Mouse (Mus musculus) CH12.LX (cell line): Measurements from ENCODE around the gene Ptpn6. TPM values are rescaled to one million over a fixed set of nuclear protein-coding genes. Genes with fewer than 3 reads are reported as not detected.

Experiments
- DNase-seq: peaks from one replicate; pipeline ENCODE4 v3.0.0-alpha.2; 2013; ENCODE audit errors: extremely low read depth
- H3K27ac ChIP-seq: 2 replicates; pipeline ENCODE4 v1.5.1; 2012; ENCODE audit warnings: low read depth, mild to moderate bottlenecking, control low read depth, moderate library complexity; ENCODE audit not compliant: insufficient read depth
- H3K27me3 ChIP-seq: replicated peaks from 2 replicates; pipeline ENCODE3; 2012; ENCODE audit warnings: inconsistent platforms
- H3K36me3 ChIP-seq, 2 experiments: replicated peaks in 1 of 2; 2 replicates each; pipeline versions ENCODE3 to v1.6.1; 2012; ENCODE audit warnings: inconsistent platforms in 1 of 2, low read length in 1 of 2, mild to moderate bottlenecking in 1 of 2, mixed read lengths in 1 of 2, moderate library complexity in 1 of 2; ENCODE audit not compliant: control insufficient read depth in 1 of 2, insufficient read depth in 1 of 2
- H3K4me1 ChIP-seq, 2 experiments: 2 replicates each; pipeline ENCODE4 v1.6.1; 2012; ENCODE audit warnings: inconsistent platforms in 1 of 2, moderate library complexity in 1 of 2; ENCODE audit not compliant: insufficient read depth in 2 of 2, control insufficient read depth in 1 of 2
- H3K4me2 ChIP-seq: 2 replicates; pipeline ENCODE4 v1.6.1; 2012; ENCODE audit warnings: low read depth, mild to moderate bottlenecking, control low read depth; ENCODE audit not compliant: poor library complexity, insufficient read depth, severe bottlenecking
- H3K4me3 ChIP-seq, 3 experiments: fragments of 150-350 bp in 1 of 3; sonication (generic) in 1 of 3; replicated peaks in 1 of 3; 2 replicates each; pipeline versions ENCODE3 to v1.5.1; 2011 to 2012; ENCODE audit warnings: low read depth in 2 of 3, low read length in 2 of 3, mild to moderate bottlenecking in 2 of 3, moderate library complexity in 2 of 3, control low read depth in 1 of 3, improper control_type of control experiment in 1 of 3, inconsistent platforms in 1 of 3, mixed read lengths in 1 of 3; ENCODE audit not compliant: poor library complexity in 1 of 3
- H3K79me2 ChIP-seq: replicated peaks from 2 replicates; pipeline ENCODE4 v1.6.1; 2012; ENCODE audit warnings: mild to moderate bottlenecking, moderate library complexity; ENCODE audit not compliant: control insufficient read depth, poor library complexity, insufficient read depth, severe bottlenecking; ENCODE audit errors: extremely low read depth
- H3K9ac ChIP-seq: 2 replicates; pipeline ENCODE4 v1.6.1; 2012; ENCODE audit warnings: low read depth, mild to moderate bottlenecking, control low read depth, moderate library complexity; ENCODE audit not compliant: insufficient read depth
- H3K9me3 ChIP-seq: replicated peaks from 2 replicates; pipeline ENCODE3; 2012; ENCODE audit warnings: low read length, inconsistent platforms, mixed read lengths
- BHLHE40 ChIP-seq: IDR thresholded peaks from 2 replicates; pipeline ENCODE4 v1.6.1; 2011; ENCODE audit warnings: mild to moderate bottlenecking, low read depth, low read length, improper control_type of control experiment
- CHD1 ChIP-seq: IDR thresholded peaks from 2 replicates; pipeline ENCODE4 v1.6.1; 2012; ENCODE audit warnings: low read depth, low read length, improper control_type of control experiment, inconsistent platforms
- E2F4 ChIP-seq: IDR thresholded peaks from 2 replicates; pipeline ENCODE4 v1.6.1; 2011; ENCODE audit warnings: low read depth, low read length, improper control_type of control experiment; ENCODE audit not compliant: insufficient replicate concordance
- EP300 ChIP-seq: IDR thresholded peaks from 2 replicates; pipeline ENCODE4 v1.6.1; 2011; ENCODE audit warnings: low read length, improper control_type of control experiment
- ETS1 ChIP-seq: conservative IDR thresholded peaks from 2 replicates; pipeline ENCODE4 v1.6.1; 2012; ENCODE audit warnings: low read depth, mild to moderate bottlenecking, inconsistent platforms, low read length, improper control_type of control experiment, moderate library complexity
- GABPA ChIP-seq: IDR thresholded peaks from 2 replicates; pipeline ENCODE4 v1.6.1; 2012; ENCODE audit warnings: low read depth, low read length, improper control_type of control experiment, inconsistent platforms; ENCODE audit not compliant: insufficient replicate concordance
- JUN ChIP-seq: IDR thresholded peaks from 2 replicates; pipeline ENCODE4 v1.6.1; 2011; ENCODE audit warnings: low read depth, mild to moderate bottlenecking, low read length, improper control_type of control experiment, moderate library complexity; ENCODE audit not compliant: insufficient read depth
- JUND ChIP-seq: conservative IDR thresholded peaks from 2 replicates; pipeline ENCODE4 v1.6.1; 2011; ENCODE audit warnings: low read depth, low read length, improper control_type of control experiment
- MAX ChIP-seq: IDR thresholded peaks from 2 replicates; pipeline ENCODE4 v1.6.1; 2011; ENCODE audit warnings: low read length, improper control_type of control experiment
- NELFE ChIP-seq: IDR thresholded peaks from 2 replicates; pipeline ENCODE4 v1.6.1; 2011; ENCODE audit warnings: low read depth, low read length, improper control_type of control experiment
- NRF1 ChIP-seq: IDR thresholded peaks from 2 replicates; pipeline ENCODE4 v1.6.1; 2014; ENCODE audit warnings: low read depth, mild to moderate bottlenecking, inconsistent platforms, low read length, improper control_type of control experiment, moderate library complexity
- PAX5 ChIP-seq: IDR thresholded peaks from 2 replicates; pipeline ENCODE4 v1.6.1; 2012; ENCODE audit warnings: low read length, inconsistent platforms, mixed read lengths
- TCF12 ChIP-seq: IDR thresholded peaks from 2 replicates; pipeline ENCODE4 v1.6.1; 2014; ENCODE audit warnings: low read depth, mild to moderate bottlenecking, inconsistent platforms, low read length, improper control_type of control experiment
- UBTF ChIP-seq: IDR thresholded peaks from 2 replicates; pipeline ENCODE4 v1.6.1; 2012; ENCODE audit warnings: low read depth, mild to moderate bottlenecking, inconsistent platforms, low read length, improper control_type of control experiment, moderate library complexity
- ZC3H11A ChIP-seq: IDR thresholded peaks from 2 replicates; pipeline ENCODE4 v1.6.1; 2012; ENCODE audit warnings: low read depth, mild to moderate bottlenecking, inconsistent platforms, low read length, improper control_type of control experiment
- ZKSCAN1 ChIP-seq: IDR thresholded peaks from 2 replicates; pipeline ENCODE4 v1.6.1; 2012; ENCODE audit warnings: low read depth, inconsistent platforms, low read length, improper control_type of control experiment, borderline replicate concordance
- dilution Hi-C: fragments of 300-500 bp; cut with MboI; formaldehyde crosslinking; loops from 2 replicates; pipeline ENCODE4 v1.14.3; 2020; ENCODE audit warnings: low sequenced_read_pairs; ENCODE audit not compliant: extremely low pct_unique_long_range_greater_than_20kb, extremely low pct_ligation_motif_present
- in situ Hi-C: fragments of 300-500 bp; cut with MboI; formaldehyde crosslinking; loops from 3 replicates; pipeline ENCODE4 v1.14.3; 2019; ENCODE audit warnings: low sequenced_read_pairs, low pct_ligation_motif_present, low pct_unique_long_range_greater_than_20kb, mixed read lengths
- polyA plus RNA-seq: library from polyadenylated mRNA; unstranded; fragments of >175 nt; gene quantifications from 2 replicates; pipeline ENCODE4 v1.2.1, GENCODE M21; 2012; ENCODE audit warnings: low read depth; ENCODE audit not compliant: insufficient read length
- total RNA-seq, 2 experiments: library from RNA; depleted of rRNA; stranded (reverse); fragments of 300-350 nt in 1 of 2; fragments of >200 nt in 1 of 2; gene quantifications; 2 replicates each; pipeline ENCODE4 v1.2.3; 2012 to 2014

Gene Ptpn6
- total and polyA plus RNA-seq, 3 experiments: 247 to 585 (median 300) TPM

- Histone ChIP-seq H3K36me3 (peaks cover 45 to 88% of the 10 kb centered on the region in 2 experiments), H3K4me1 (peaks cover 36 to 80% of the 10 kb centered on the region in 2 experiments), H3K9ac (no peak overlapping the region), H3K27me3 (no peaks in the 10 kb centered on the region), H3K4me3 (no peak overlapping the region), H3K79me2 (peaks cover 5% of the 10 kb centered on the region), H3K27ac (no peak overlapping the region), H3K4me2 (no peak overlapping the region), H3K9me3 (no peaks in the 10 kb centered on the region)
- no peak for TF ChIP-seq GABPA
- TF ChIP-seq BHLHE40: no peak
- no peak for TF ChIP-seq NRF1
- TF ChIP-seq EP300: no peak
- no peak for TF ChIP-seq E2F4
- no peak for TF ChIP-seq UBTF
- TF ChIP-seq NELFE: no peak
- no peak for TF ChIP-seq ETS1
- no peak for TF ChIP-seq CHD1
- DNase-seq: no peak
- dilution Hi-C loops: no loop called here
- in situ Hi-C loops: no loop called here
Observed at GRCm38 (mm10) chr6:124719354-124719978, 19.0 kb downstream of the Ptpn6 start.

DNA sequence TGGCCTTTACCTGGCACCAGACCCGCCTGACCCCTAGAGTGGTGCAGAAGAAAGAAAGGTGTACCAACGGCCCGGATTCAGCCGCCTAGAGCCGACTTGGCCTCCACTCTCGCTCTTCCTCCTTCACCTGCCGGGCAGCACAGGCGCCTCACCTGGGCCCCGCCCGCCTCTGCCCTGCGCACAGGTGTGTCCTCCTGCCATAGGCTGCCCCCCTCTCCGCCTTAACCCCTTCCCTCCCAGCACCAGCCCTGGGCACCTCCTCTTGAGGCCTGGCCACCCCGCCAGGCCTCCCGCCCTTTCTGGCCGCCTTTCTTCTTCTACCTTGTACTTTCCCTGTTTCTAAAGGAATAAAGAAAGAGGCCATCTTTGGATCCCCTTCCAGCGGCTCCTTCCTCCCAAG is 19.8 kb downstream of the Ptpn6 start:
- Histone ChIP-seq H3K4me3 (no peak overlapping the region), H3K9ac (no peak overlapping the region)
- dilution Hi-C loops: no loop called here

DNA sequence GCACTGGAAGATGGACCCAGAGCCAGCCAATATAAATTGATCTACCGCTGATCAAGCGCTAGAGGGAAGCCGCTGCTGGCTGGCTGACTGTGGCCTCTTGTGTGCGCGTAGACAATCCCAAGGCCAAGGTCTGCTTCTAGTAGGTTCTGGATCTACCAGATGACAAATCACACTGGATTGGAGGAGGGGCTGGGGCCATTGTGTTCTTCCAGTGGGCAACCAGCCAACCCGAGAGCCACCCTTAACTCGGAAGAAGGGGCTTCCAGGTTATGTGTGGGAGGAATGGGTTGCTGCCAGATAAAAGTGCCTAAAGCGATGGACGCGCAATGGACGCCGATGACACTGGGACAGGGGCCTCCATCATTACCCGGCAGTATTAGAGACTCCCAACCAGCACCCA is 20.5 kb downstream of the Ptpn6 start:
- no peak for DNase-seq
- peaks cover 46 to 87% of the 10 kb centered on the region in 2 experiments for H3K36me3 ChIP-seq
- H3K9me3 ChIP-seq: no peaks in the 10 kb centered on the region
- H3K27ac ChIP-seq: no peak overlapping the region
- no peak overlapping the region for H3K4me3 ChIP-seq
- peaks cover 20% of the 10 kb centered on the region for H3K79me2 ChIP-seq
- no peak for TF ChIP-seq NELFE
- no peak overlapping the region for H3K9ac ChIP-seq
- dilution Hi-C loops: no loop called here
- in situ Hi-C loops: no loop called here
- peaks cover 31 to 77% of the 10 kb centered on the region in 2 experiments for H3K4me1 ChIP-seq
- no peak overlapping the region for H3K4me2 ChIP-seq
- H3K27me3 ChIP-seq: no peaks in the 10 kb centered on the region

More for the DNA sequence above, 19.8 kb downstream of the Ptpn6 start:
- Histone ChIP-seq H3K4me2 (no peak overlapping the region), H3K36me3 (peaks cover 49 to 89% of the 10 kb centered on the region in 2 experiments), H3K27me3 (no peaks in the 10 kb centered on the region), H3K9me3 (no peaks in the 10 kb centered on the region), H3K79me2 (peaks cover 12% of the 10 kb centered on the region)
- in situ Hi-C loops: no loop called here
- TF ChIP-seq JUND (no peak), ETS1 (no peak), UBTF (no peak), JUN (no peak), GABPA (no peak), ZC3H11A (no peak), MAX (no peak), CHD1 (no peak), TCF12 (no peak), ZKSCAN1 (no peak), PAX5 (no peak)
- TF ChIP-seq, all 38 proteins: peak for 0
- no peak overlapping the region for H3K27ac ChIP-seq
- peaks cover 37 to 80% of the 10 kb centered on the region in 2 experiments for H3K4me1 ChIP-seq
- no peak for DNase-seq
